In the genomic region with DNA sequence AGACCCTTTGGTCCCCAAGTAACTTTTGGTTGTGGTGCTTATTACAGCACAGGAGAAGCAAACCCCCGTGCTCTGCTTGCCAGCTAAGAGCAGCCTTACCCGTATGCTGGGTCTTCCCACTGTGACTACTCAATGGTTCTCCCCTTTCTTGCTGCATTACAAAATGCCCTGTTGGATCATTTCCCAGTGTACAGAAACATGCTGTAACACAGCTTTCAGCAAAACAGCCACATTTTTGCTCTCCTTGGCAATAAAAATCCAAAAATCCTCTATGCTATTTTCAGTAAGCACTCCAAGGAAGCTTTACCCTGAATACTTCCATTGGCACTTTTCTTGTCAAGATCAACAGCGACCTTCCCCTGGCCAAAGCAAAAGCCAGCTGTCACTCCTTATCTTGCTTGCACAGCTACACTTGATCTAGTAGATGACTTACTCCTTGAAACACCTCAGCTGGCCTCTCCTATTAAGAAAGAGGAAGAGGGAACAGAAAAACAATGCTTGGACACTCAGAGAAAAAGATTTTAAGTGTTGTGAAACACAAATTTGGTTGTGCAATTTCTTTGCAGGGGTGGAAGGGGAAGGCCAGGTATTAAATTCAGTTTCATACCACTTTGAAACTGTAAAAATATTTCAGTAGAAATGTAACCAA, we compare ENCODE assay signal across 9 mouse cellular contexts. TPM values are rescaled to one million over a fixed set of nuclear protein-coding genes. Genes with fewer than 3 reads are reported as not detected.
A peak's percentile ranks its signal among the peaks of the same experiment; 100 is the strongest.
DNase-seq lines count a peak whose midpoint lies in the region; ATAC-seq lines count a peak whose summit lies in the region.
"Had no signal": no experiment of that assay in that cellular context is flagged by ENCODE, and none has a peak within 500 bp of the region (broad histone marks: within the 10 kb centered on the region; RNA-seq: fewer than 3 reads in every experiment).

No protein-coding gene starts in this region.

- H3K27ac ChIP-seq in hindbrain, embryonic 10.5 days, result no peak overlapping the region
- H3K27ac ChIP-seq in hindbrain, embryonic 11.5 days (ENCODE audit: low read depth, low read length), result no peak overlapping the region
- peak overlapping the region; percentile 70; the same call in 1 of the 2 replicates for H3K27ac ChIP-seq in heart, embryonic 10.5 days
- no peak overlapping the region for H3K27ac ChIP-seq in limb, embryonic 12.5 days
- no peak overlapping the region for H3K27ac ChIP-seq in midbrain, embryonic 13.5 days

- peaks cover 26% of the 10 kb centered on the region for H3K4me1 ChIP-seq in hindbrain, embryonic 10.5 days (replicated peaks)
- no peaks in the 10 kb centered on the region for H3K4me1 ChIP-seq in hindbrain, embryonic 11.5 days (replicated peaks; ENCODE audit: control insufficient read depth, insufficient read depth, low read length)
- peaks cover 23% of the 10 kb centered on the region for H3K4me1 ChIP-seq in heart, embryonic 10.5 days
- peaks cover 20% of the 10 kb centered on the region for H3K4me1 ChIP-seq in limb, embryonic 12.5 days (replicated peaks)
- peaks cover 34% of the 10 kb centered on the region for H3K4me1 ChIP-seq in midbrain, embryonic 13.5 days (replicated peaks)

- DNase-seq in hindbrain, embryonic 10.5 days (ENCODE audit: low spot score), result no peak
- no peak for DNase-seq in hindbrain, embryonic 11.5 days (ENCODE audit: low spot score)
- peak; percentile 36 for DNase-seq in adrenal gland, postnatal 10 days
- no peak for DNase-seq in heart, embryonic 10.5 days (ENCODE audit: low spot score)
- DNase-seq in cerebellum, postnatal 36 days, result no peak

- H3K9ac ChIP-seq in hindbrain, embryonic 11.5 days (ENCODE audit: low read depth, low read length), result no peak overlapping the region
- no peak overlapping the region for H3K9ac ChIP-seq in limb, embryonic 12.5 days (replicated peaks)
- peak overlapping the region; percentile 85; the same call in 1 of the 2 replicates for H3K9ac ChIP-seq in midbrain, embryonic 13.5 days (replicated peaks)

- no peaks in the 10 kb centered on the region for H3K9me3 ChIP-seq in hindbrain, embryonic 10.5 days
- H3K9me3 ChIP-seq in hindbrain, embryonic 11.5 days (ENCODE audit: control insufficient read depth, low read length), result no peaks in the 10 kb centered on the region
- no peaks in the 10 kb centered on the region for H3K9me3 ChIP-seq in heart, embryonic 10.5 days
- H3K9me3 ChIP-seq in limb, embryonic 12.5 days, result no peaks in the 10 kb centered on the region
- no peaks in the 10 kb centered on the region for H3K9me3 ChIP-seq in midbrain, embryonic 13.5 days

- H3K27me3 ChIP-seq in hindbrain, embryonic 10.5 days (ENCODE audit: insufficient read depth, poor library complexity, severe bottlenecking), result no peaks in the 10 kb centered on the region
- H3K27me3 ChIP-seq in hindbrain, embryonic 11.5 days (ENCODE audit: control insufficient read depth, insufficient read depth, low read length), result no peaks in the 10 kb centered on the region
- H3K27me3 ChIP-seq in heart, embryonic 10.5 days (ENCODE audit: insufficient read depth, poor library complexity, severe bottlenecking), result no peaks in the 10 kb centered on the region
- H3K27me3 ChIP-seq in limb, embryonic 12.5 days, result no peaks in the 10 kb centered on the region
- no peaks in the 10 kb centered on the region for H3K27me3 ChIP-seq in midbrain, embryonic 13.5 days

- H3K4me3 ChIP-seq in hindbrain, embryonic 10.5 days, result 0 out of 2 replicates have a peak overlapping the region, but pooled peaks have one; percentile 2
- no peak overlapping the region for H3K4me3 ChIP-seq in hindbrain, embryonic 11.5 days (ENCODE audit: low read depth, low read length)
- H3K4me3 ChIP-seq in heart, embryonic 10.5 days, result peak overlapping the region; percentile 81
- H3K4me3 ChIP-seq in limb, embryonic 12.5 days (replicated peaks), result no peak overlapping the region
- no peak overlapping the region for H3K4me3 ChIP-seq in midbrain, embryonic 13.5 days (replicated peaks)

- no peak overlapping the region for H3K4me2 ChIP-seq in hindbrain, embryonic 11.5 days (replicated peaks; ENCODE audit: low read depth, low read length)
- H3K4me2 ChIP-seq in limb, embryonic 12.5 days, result peak overlapping the region; percentile 62
- peak overlapping the region; percentile 72 for H3K4me2 ChIP-seq in midbrain, embryonic 13.5 days (replicated peaks)

- 88% methylated on average over 3 of the region's 3 CpGs for WGBS in hindbrain, embryonic 10.5 days
- 72% methylated on average over 3 of the region's 3 CpGs for WGBS in hindbrain, embryonic 11.5 days
- WGBS in heart, embryonic 10.5 days, result 45% methylated on average over 3 of the region's 3 CpGs
- WGBS in limb, embryonic 12.5 days, result 87% methylated on average over 3 of the region's 3 CpGs
- WGBS in midbrain, embryonic 13.5 days, result 84% methylated on average over 3 of the region's 3 CpGs

- peaks cover 19% of the 10 kb centered on the region for H3K36me3 ChIP-seq in hindbrain, embryonic 10.5 days
- peaks cover 4% of the 10 kb centered on the region; the same call in 1 of the 2 replicates for H3K36me3 ChIP-seq in hindbrain, embryonic 11.5 days (ENCODE audit: control insufficient read depth, insufficient read depth, low read length)
- peaks cover 14% of the 10 kb centered on the region for H3K36me3 ChIP-seq in heart, embryonic 10.5 days
- peaks cover 17% of the 10 kb centered on the region for H3K36me3 ChIP-seq in limb, embryonic 12.5 days
- H3K36me3 ChIP-seq in midbrain, embryonic 13.5 days, result peaks cover 13% of the 10 kb centered on the region

- ATAC-seq in hindbrain, embryonic 11.5 days (ENCODE audit: low FRiP score), result no peak
- no peak for ATAC-seq in limb, embryonic 12.5 days (ENCODE audit: insufficient number of reproducible peaks, insufficient read depth, low FRiP score, low TSS enrichment, low read depth)
- ATAC-seq in midbrain, embryonic 13.5 days, result no peak
- ATAC-seq in inflammation-experienced regulatory T-cells, adult 6 months, result no peak

RNA-seq across cellular contexts. Expression of gene Rchy1, which starts 2.1 kb away (rescaled TPM):
- polyA plus RNA-seq in hindbrain, embryonic 10.5 days (2016; fragmentation: Nextera tagmentation; extraction: Ambion mirVana), result 59.2 and 62.9 TPM in 2 replicates
- 46.0 and 58.4 TPM in 2 replicates for polyA plus RNA-seq in hindbrain, embryonic 11.5 days (2014; fragmentation: Nextera tagmentation; extraction: Ambion mirVana)
- total RNA-seq in adrenal gland, postnatal 10 days (2021), result 10 to 100 TPM; 50.8 to 51.7 TPM
- polyA plus RNA-seq in heart, embryonic 10.5 days (2016; fragmentation: Nextera tagmentation; extraction: Ambion mirVana), result 56.7 and 60.1 TPM in 2 replicates
- polyA plus RNA-seq in limb, embryonic 12.5 days (2016; fragmentation: Nextera tagmentation; extraction: Ambion mirVana), result 73.5 and 76.3 TPM in 2 replicates
- polyA plus RNA-seq in midbrain, embryonic 13.5 days (2015; fragmentation: Nextera tagmentation; extraction: Ambion mirVana), result 77.8 and 77.9 TPM in 2 replicates
- 10 to 100 TPM; 82.8 to 87.7 (median 84.4) TPM for polyA plus RNA-seq in inflammation-experienced regulatory T-cells, adult 6 months (2017; shearing (Covaris generic))

RNA-seq across cellular contexts. Expression of gene Odaph, which starts 26.5 kb away (rescaled TPM):
- not detected in 2 replicates for polyA plus RNA-seq in hindbrain, embryonic 10.5 days (2016; fragmentation: Nextera tagmentation; extraction: Ambion mirVana)
- not detected in 2 replicates for polyA plus RNA-seq in hindbrain, embryonic 11.5 days (2014; fragmentation: Nextera tagmentation; extraction: Ambion mirVana)
- total RNA-seq in adrenal gland, postnatal 10 days (2021), result not detected
- polyA plus RNA-seq in heart, embryonic 10.5 days (2016; fragmentation: Nextera tagmentation; extraction: Ambion mirVana), result not detected in 2 replicates
- not detected in 2 replicates for polyA plus RNA-seq in limb, embryonic 12.5 days (2016; fragmentation: Nextera tagmentation; extraction: Ambion mirVana)
- not detected in 2 replicates for polyA plus RNA-seq in midbrain, embryonic 13.5 days (2015; fragmentation: Nextera tagmentation; extraction: Ambion mirVana)
- polyA plus RNA-seq in inflammation-experienced regulatory T-cells, adult 6 months (2017; shearing (Covaris generic)), result not detected
- polyA plus RNA-seq: neural tube, embryonic 11.5 days had no signal

Comparison
In these comparisons a context has a peak if more than half of its experiments do, and no peak if none do; other contexts are left out.
1. H3K4me3 ChIP-seq: peak in hindbrain, embryonic 10.5 days (single experiment) and heart, embryonic 10.5 days (single experiment); none in hindbrain, embryonic 11.5 days (single experiment), limb, embryonic 12.5 days (single experiment) and midbrain, embryonic 13.5 days (single experiment).